Mouse (Mus musculus) macrophage (primary cell): Measurements from ENCODE around the gene Inpp5f. TPM values are rescaled to one million over a fixed set of nuclear protein-coding genes. Genes with fewer than 3 reads are reported as not detected.

Experiments
- polyA plus RNA-seq: library from polyadenylated mRNA; stranded (reverse); fragments of 250-400 nt; gene quantifications from 3 replicates; pipeline ENCODE4 v1.2.4, GENCODE M21; 2018; ENCODE audit warnings: inconsistent platforms

The Inpp5f gene
- polyA plus RNA-seq, 1 experiment from 2014 or later = 19.5 TPM

Other genes starting within 250 kb of the Inpp5f start
- gene Rgs10, start 192.6 kb upstream of the Inpp5f start, polyA plus RNA-seq = 269 to 404 TPM (median 315 TPM) in 3 replicates
- 52.9 to 67.1 TPM (median 56.1 TPM) in 3 replicates for gene Tial1, start 149.6 kb upstream of the Inpp5f start, polyA plus RNA-seq
- gene Bag3, start 87.7 kb upstream of the Inpp5f start, polyA plus RNA-seq = 25.9 to 48.6 TPM (median 33.9 TPM) in 3 replicates
- gene Mcmbp, start 129.2 kb downstream of the Inpp5f start, polyA plus RNA-seq = 24.9 to 40.8 TPM (median 27.9 TPM) in 3 replicates
- 20.6 to 23.5 TPM (median 21.4 TPM) in 3 replicates for gene Sec23ip, start 133.6 kb downstream of the Inpp5f start, polyA plus RNA-seq